Mouse (Mus musculus): ENCODE data around the gene Cwf19l1.

GRCm38 (mm10) chr19:44063773-44064172, 71.9 kb downstream of the Cwf19l1 start:
- TF ChIP-seq CTCF (IDR thresholded peaks at IDR 0.05; ENCODE audit: borderline replicate concordance, control insufficient read depth, extremely low read depth, insufficient read depth, low read length, poor library complexity) (no peak), POLR2A (IDR thresholded peaks at IDR 0.05; ENCODE audit: control insufficient read depth, extremely low read depth, insufficient read depth, low read length, poor library complexity) (no peak)
